In the genomic region with DNA sequence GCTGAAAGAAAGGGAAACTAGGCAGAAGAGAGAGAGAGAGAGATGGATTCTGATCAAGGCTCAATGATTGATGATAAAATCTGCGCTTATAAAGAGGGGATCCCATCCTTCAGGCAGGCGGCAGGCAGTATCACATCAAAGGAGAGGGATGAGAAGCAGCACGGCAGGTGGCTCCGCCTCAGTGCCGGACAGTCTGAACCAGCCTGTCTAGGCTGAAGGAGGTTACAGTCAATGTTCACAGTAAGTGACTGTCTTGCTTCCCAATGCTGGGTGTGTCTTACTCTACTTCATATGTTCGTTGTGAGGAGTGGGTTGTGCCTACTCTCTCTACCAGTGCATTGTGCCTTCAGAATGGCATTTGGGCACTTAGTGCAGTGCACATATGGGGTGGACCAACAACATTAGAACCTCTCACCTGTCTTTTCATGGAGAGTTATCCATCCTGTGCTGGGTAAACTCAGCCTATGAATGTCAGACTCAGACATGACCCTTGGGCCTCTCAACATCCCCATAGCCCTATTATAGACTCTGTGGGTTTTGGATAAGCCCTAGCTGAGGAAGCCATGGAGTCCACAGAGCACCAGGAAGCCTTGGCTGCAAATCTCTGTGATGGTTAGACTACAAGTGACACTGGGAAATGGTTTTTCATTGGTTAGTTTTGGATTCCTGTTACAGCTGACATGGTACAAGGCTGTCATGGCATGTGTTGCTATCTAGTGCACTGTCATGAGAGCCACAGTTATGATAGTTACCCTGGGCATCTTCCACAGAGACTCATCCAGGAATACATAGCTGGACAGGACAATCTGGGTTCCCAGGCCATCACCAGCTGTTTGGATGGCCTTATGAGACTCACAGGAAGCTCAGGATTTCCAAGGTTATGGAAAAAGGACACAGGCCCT, we compare ENCODE assay signal across 14 mouse cellular contexts. TPM values are rescaled to one million over a fixed set of nuclear protein-coding genes. Genes with fewer than 3 reads are reported as not detected.
DNase-seq lines count a peak whose midpoint lies in the region; ATAC-seq and TF ChIP-seq lines count a peak whose summit lies in the region.
"Had no signal": no experiment of that assay in that cellular context is flagged by ENCODE, and none has a peak within 500 bp of the region (broad histone marks: within the 10 kb centered on the region; RNA-seq: fewer than 3 reads in every experiment).

No protein-coding gene starts in this region.

- peaks cover 7% of the 10 kb centered on the region for H3K27me3 ChIP-seq in heart, embryonic 11.5 days (ENCODE audit: control insufficient read depth, insufficient read depth, low read length)
- no peaks in the 10 kb centered on the region for H3K27me3 ChIP-seq in E14TG2a.4 (ENCODE audit: insufficient read depth, low read length)
- H3K27me3 ChIP-seq in embryonic facial prominence, embryonic 12.5 days = peaks cover 22% of the 10 kb centered on the region
- peaks cover 17% of the 10 kb centered on the region for H3K27me3 ChIP-seq in midbrain, embryonic 10.5 days (ENCODE audit: low read depth, poor library complexity, severe bottlenecking)

- WGBS in heart, embryonic 11.5 days (ENCODE audit: insufficient replicate concordance) = 24% methylated on average over 6 of the region's 6 CpGs
- 12% methylated on average over 6 of the region's 6 CpGs for WGBS in embryonic facial prominence, embryonic 12.5 days
- WGBS in midbrain, embryonic 10.5 days = 15% methylated on average over 6 of the region's 6 CpGs

- H3K4me2 ChIP-seq in heart, embryonic 11.5 days = no peak overlapping the region
- no peak overlapping the region for H3K4me2 ChIP-seq in embryonic facial prominence, embryonic 12.5 days (replicated peaks)
- H3K4me2 ChIP-seq: limb, embryonic 13.5 days had no signal

- no peaks in the 10 kb centered on the region for H3K4me1 ChIP-seq in heart, embryonic 11.5 days (ENCODE audit: control insufficient read depth, insufficient read depth, low read length)
- peaks cover 18% of the 10 kb centered on the region for H3K4me1 ChIP-seq in E14TG2a.4 (replicated peaks; ENCODE audit: low read depth, low read length)
- no peaks in the 10 kb centered on the region for H3K4me1 ChIP-seq in embryonic facial prominence, embryonic 12.5 days
- H3K4me1 ChIP-seq in midbrain, embryonic 10.5 days = peaks cover 33% of the 10 kb centered on the region

- DNase-seq in heart, postnatal 10 days = no peak
- DNase-seq in midbrain, embryonic 10.5 days (ENCODE audit: low spot score) = no peak
- DNase-seq in cerebellum, adult 18-20 months = no peak
- DNase-seq in frontal cortex, postnatal 14 days (ENCODE audit: low spot score in 2 of 2) = no peak

- no peak for TF ChIP-seq CTCF in E14TG2a.4 (conservative IDR thresholded peaks at IDR 0.05; ENCODE audit: low read length)

- no peaks in the 10 kb centered on the region for H3K36me3 ChIP-seq in heart, embryonic 11.5 days (ENCODE audit: control insufficient read depth, insufficient read depth, low read length)
- H3K36me3 ChIP-seq in E14TG2a.4 (ENCODE audit: insufficient read depth, low read length) = no peaks in the 10 kb centered on the region
- H3K36me3 ChIP-seq in embryonic facial prominence, embryonic 12.5 days = no peaks in the 10 kb centered on the region
- H3K36me3 ChIP-seq in midbrain, embryonic 10.5 days = no peaks in the 10 kb centered on the region
- H3K36me3 ChIP-seq: limb, embryonic 13.5 days had no signal

- H3K9me3 ChIP-seq in heart, embryonic 11.5 days (replicated peaks; ENCODE audit: control insufficient read depth, low read length) = no peaks in the 10 kb centered on the region
- H3K9me3 ChIP-seq in E14TG2a.4 (ENCODE audit: low read length) = peaks cover 26% of the 10 kb centered on the region
- 0 out of 2 replicates have a peak, but pooled peaks cover 3% of the 10 kb centered on the region for H3K9me3 ChIP-seq in embryonic facial prominence, embryonic 12.5 days
- no peaks in the 10 kb centered on the region; the same call in 1 of the 2 replicates for H3K9me3 ChIP-seq in midbrain, embryonic 10.5 days (replicated peaks)
- H3K9me3 ChIP-seq: limb, embryonic 13.5 days had no signal

- H3K9ac ChIP-seq in heart, embryonic 11.5 days (ENCODE audit: low read depth, low read length) = no peak overlapping the region
- H3K9ac ChIP-seq in embryonic facial prominence, embryonic 12.5 days = no peak overlapping the region
- H3K9ac ChIP-seq: limb, embryonic 13.5 days had no signal

- no peak for ATAC-seq in heart, embryonic 11.5 days (replicated peaks; ENCODE audit: insufficient number of reproducible peaks, low FRiP score, low TSS enrichment)
- 0 out of 2 replicates have a peak, but pooled peaks have one; percentile 22 for ATAC-seq in embryonic facial prominence, embryonic 12.5 days (ENCODE audit: insufficient number of reproducible peaks, insufficient read depth, low FRiP score, low TSS enrichment)
- no peak for ATAC-seq in CD4-positive, CD25-positive, alpha-beta regulatory T cell, adult 4 months
- ATAC-seq: lung, postnatal 0 days had no signal

- 0 out of 2 replicates have a peak overlapping the region, but pooled peaks have one; percentile 3 for H3K4me3 ChIP-seq in heart, embryonic 11.5 days (ENCODE audit: low read depth, low read length)
- peak overlapping the region; percentile 57; the same call in 1 of the 2 replicates for H3K4me3 ChIP-seq in E14TG2a.4 (replicated peaks; ENCODE audit: low read length)
- H3K4me3 ChIP-seq in embryonic facial prominence, embryonic 12.5 days = no peak overlapping the region
- H3K4me3 ChIP-seq in midbrain, embryonic 10.5 days = peak overlapping the region; percentile 24
- H3K4me3 ChIP-seq: erythroblast, embryonic 14.5 days; limb, embryonic 13.5 days had no signal

- intact Hi-C loops in heart, postnatal 10 days (cut with DNase I) = loop anchor here (1.0 kb wide), 1 partner anchor 124 kb away; no protein-coding TSS in a partner anchor

- H3K27ac ChIP-seq in heart, embryonic 11.5 days (ENCODE audit: low read depth, low read length) = no peak overlapping the region
- H3K27ac ChIP-seq in embryonic facial prominence, embryonic 12.5 days = no peak overlapping the region
- peak overlapping the region; percentile 46; the same call in 1 of the 2 replicates for H3K27ac ChIP-seq in midbrain, embryonic 10.5 days (replicated peaks)
- H3K27ac ChIP-seq: limb, embryonic 13.5 days had no signal

RNA-seq across cellular contexts. Expression of gene Psg22, which starts 31.4 kb away (rescaled TPM):
- not detected in 2 replicates for polyA plus RNA-seq in heart, embryonic 11.5 days (2014; fragmentation: Nextera tagmentation; extraction: Ambion mirVana)
- not detected for total RNA-seq in heart, postnatal 10 days (2021)
- polyA plus RNA-seq in embryonic facial prominence, embryonic 12.5 days (2016; fragmentation: Nextera tagmentation; extraction: Ambion mirVana) = not detected in 2 replicates
- polyA plus RNA-seq in midbrain, embryonic 10.5 days (2016; fragmentation: Nextera tagmentation; extraction: Ambion mirVana) = not detected in 2 replicates
- polyA plus RNA-seq in CD4-positive, CD25-positive, alpha-beta regulatory T cell, adult 4 months (2017; shearing (Covaris generic)) = not detected
- total RNA-seq: adrenal gland, postnatal 4 days; gastrocnemius, postnatal 25 days had no signal
- polyA plus RNA-seq: C2C12; erythroblast, embryonic 14.5 days; limb, embryonic 13.5 days; lung, postnatal 0 days had no signal

RNA-seq across cellular contexts. Expression of gene Psg19, which starts 49.1 kb away (rescaled TPM):
- polyA plus RNA-seq in heart, embryonic 11.5 days (2014; fragmentation: Nextera tagmentation; extraction: Ambion mirVana) = not detected in 2 replicates
- not detected for total RNA-seq in heart, postnatal 10 days (2021)
- not detected in 2 replicates for polyA plus RNA-seq in embryonic facial prominence, embryonic 12.5 days (2016; fragmentation: Nextera tagmentation; extraction: Ambion mirVana)
- polyA plus RNA-seq in midbrain, embryonic 10.5 days (2016; fragmentation: Nextera tagmentation; extraction: Ambion mirVana) = not detected in 2 replicates
- polyA plus RNA-seq in CD4-positive, CD25-positive, alpha-beta regulatory T cell, adult 4 months (2017; shearing (Covaris generic)) = not detected
- total RNA-seq: adrenal gland, postnatal 4 days; gastrocnemius, postnatal 25 days had no signal
- polyA plus RNA-seq: C2C12; erythroblast, embryonic 14.5 days; limb, embryonic 13.5 days; lung, postnatal 0 days had no signal
